In genomic region chr10:76645066-76645465, GRCm38 (mm10) we compare ENCODE assay signal across 24 mouse cellular contexts.
"Had no signal": no experiment of that assay in that cellular context is flagged by ENCODE, and none has a peak within 500 bp of the region (broad histone marks: within the 10 kb centered on the region; RNA-seq: fewer than 3 reads in every experiment).

No protein-coding gene starts in this region.

- H3K9ac ChIP-seq: kidney, embryonic 15.5 days; limb, embryonic 12.5 days; limb, embryonic 15.5 days; liver, embryonic 14.5 days; liver, postnatal 0 days; midbrain, embryonic 13.5 days; neural tube, embryonic 13.5 days; stomach, embryonic 15.5 days had no signal

- ATAC-seq: intestine, embryonic 16.5 days; liver, postnatal 0 days; midbrain, embryonic 13.5 days; midbrain, embryonic 16.5 days had no signal

- H3K4me3 ChIP-seq: kidney, embryonic 15.5 days; limb, embryonic 12.5 days; limb, embryonic 15.5 days; megakaryocyte, embryonic 14.5 days; midbrain, embryonic 10.5 days; midbrain, embryonic 13.5 days; myocyte; neural tube, embryonic 13.5 days; stomach, embryonic 15.5 days had no signal

- H3K9me3 ChIP-seq: kidney, embryonic 15.5 days; limb, embryonic 12.5 days; limb, embryonic 15.5 days; midbrain, embryonic 10.5 days; midbrain, embryonic 13.5 days; neural tube, embryonic 13.5 days; stomach, embryonic 15.5 days had no signal

- H3K36me3 ChIP-seq: kidney, embryonic 15.5 days; limb, embryonic 12.5 days; limb, embryonic 15.5 days; midbrain, embryonic 10.5 days; midbrain, embryonic 13.5 days; neural tube, embryonic 13.5 days; stomach, embryonic 15.5 days had no signal

- H3K27ac ChIP-seq: kidney, embryonic 15.5 days; limb, embryonic 12.5 days; liver, embryonic 14.5 days; midbrain, embryonic 10.5 days; midbrain, embryonic 13.5 days; neural tube, embryonic 13.5 days had no signal

- H3K4me2 ChIP-seq: kidney, embryonic 15.5 days; limb, embryonic 12.5 days; limb, embryonic 15.5 days; liver, embryonic 11.5 days; midbrain, embryonic 13.5 days; neural tube, embryonic 13.5 days; stomach, embryonic 15.5 days had no signal

- DNase-seq: kidney, adult 8-10 months; kidney, postnatal 14 days; kidney, postnatal 4 days; left cerebral cortex, postnatal 4 days; liver, postnatal 0 days; retina, postnatal 1 day; right cerebral cortex, postnatal 25 days; spleen, adult 18-20 months; thymus, adult 2 months; thymus, postnatal 14 days; thymus, postnatal 4 days had no signal

- H3K27me3 ChIP-seq: kidney, embryonic 15.5 days; limb, embryonic 12.5 days; limb, embryonic 15.5 days; midbrain, embryonic 13.5 days; neural tube, embryonic 13.5 days; stomach, embryonic 15.5 days had no signal

- H3K4me1 ChIP-seq: megakaryocyte, embryonic 14.5 days; midbrain, embryonic 10.5 days; midbrain, embryonic 13.5 days; neural tube, embryonic 13.5 days had no signal
